Mouse (Mus musculus): ENCODE results near the gene Rps17.

DNA sequence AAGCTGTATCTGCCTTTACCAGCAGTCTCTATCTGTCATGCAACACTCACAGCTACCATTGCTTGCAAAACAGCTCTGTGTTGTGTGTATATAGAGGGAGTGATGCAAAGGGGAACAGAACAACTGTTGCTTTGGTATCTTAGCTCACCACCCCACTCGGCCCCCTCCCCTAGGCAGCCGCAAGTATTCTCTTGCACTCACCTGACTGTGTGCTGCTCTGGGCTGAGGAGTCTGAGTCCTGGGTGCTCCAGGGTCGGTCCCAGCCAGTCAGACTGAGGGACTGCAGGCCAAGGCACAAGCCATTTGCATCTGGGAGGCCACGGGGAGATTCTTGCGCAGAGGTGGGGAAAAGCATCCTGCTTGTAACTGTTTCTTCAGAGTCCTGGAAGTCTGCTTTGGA lies 26.8 kb upstream of the Rps17 start:
- TF ChIP-seq POLR2A (IDR thresholded peaks at IDR 0.05; ENCODE audit: borderline replicate concordance, low read depth, low read length): no peak
- no peak for TF ChIP-seq CTCF (IDR thresholded peaks at IDR 0.05; ENCODE audit: low read depth, low read length)
